Mouse (Mus musculus): ENCODE measurements at regions not wholly inside any gene's neighbourhood (a gene's known extent, or its start where the extent isn't known, plus 50 kb on each side); places are given as distances from the start of the nearest gene placed in this dataset.

GRCm38 (mm10) chr1:73348476-73348875, 332.8 kb upstream of the Tnp1 start:
- TF ChIP-seq MYOD1 (IDR thresholded peaks at IDR 0.05; ENCODE audit: control insufficient read depth, insufficient read length, low read depth), result no peak
- TF ChIP-seq CTCF (IDR thresholded peaks at IDR 0.05; ENCODE audit: control insufficient read depth, insufficient read depth, insufficient read length), result no peak

All from C2C12 (cell line).